Mouse (Mus musculus) E14TG2a.4 (cell line): ENCODE measurements around the gene Cd59b.

ENCODE experiments used
- CTCF ChIP-seq: conservative IDR thresholded peaks from 2 replicates; pipeline ENCODE4 v1.5.1; 2014; ENCODE audit warnings: low read length
- NANOG ChIP-seq: IDR thresholded peaks from 2 replicates; pipeline ENCODE4 v1.6.1; 2014; ENCODE audit warnings: borderline replicate concordance, low read length, mixed read lengths
- POU5F1 ChIP-seq: IDR thresholded peaks from 2 replicates; pipeline ENCODE4 v1.6.1; 2014; ENCODE audit warnings: low read length, borderline replicate concordance

GRCm38 (mm10) chr2:104038236-104038635 is 31.4 kb upstream of the Cd59b start:
- no peak for TF ChIP-seq CTCF
- TF ChIP-seq NANOG = no peak
- TF ChIP-seq POU5F1 = no peak
